Mouse (Mus musculus) brain, embryonic 14.5 days (tissue): ENCODE data around the gene Sel1l.

Experiments used
- CTCF ChIP-seq: fragments of 200-500 bp; IDR thresholded peaks from 2 replicates; pipeline ENCODE4 v1.5.1; 2012; ENCODE audit warnings: inconsistent platforms, mild to moderate bottlenecking, moderate library complexity, borderline replicate concordance; ENCODE audit not compliant: insufficient read depth, insufficient read length; ENCODE audit errors: extremely low read depth
- POLR2A ChIP-seq: fragments of 200-500 bp; IDR thresholded peaks from 2 replicates; pipeline ENCODE4 v1.6.1; 2012; ENCODE audit warnings: mild to moderate bottlenecking, inconsistent platforms, borderline replicate concordance; ENCODE audit not compliant: poor library complexity, insufficient read depth, insufficient read length, severe bottlenecking; ENCODE audit errors: extremely low read depth

- TF ChIP-seq POLR2A = no peak
- no peak for TF ChIP-seq CTCF
Observed at GRCm38 (mm10) chr12:91854330-91854729, 5.4 kb upstream of the Sel1l start.
